Mouse (Mus musculus) MEL (cell line): ENCODE data around the gene Cldnd2. TPM values are rescaled to one million over a fixed set of nuclear protein-coding genes. Genes with fewer than 3 reads are reported as not detected.

ENCODE experiments used
- DNase-seq: peaks from one replicate; pipeline ENCODE4 v3.0.0; 2011; ENCODE audit warnings: low read depth, low spot score
- H3K27ac ChIP-seq: 2 replicates; pipeline ENCODE4 v1.5.1; 2012; ENCODE audit warnings: low read depth, mild to moderate bottlenecking, control low read depth, low read length, moderate library complexity; ENCODE audit not compliant: control insufficient read depth
- H3K27me3 ChIP-seq, 2 experiments: fragments of 150-350 bp in 1 of 2; sonication (generic) in 1 of 2; 2 replicates each; pipeline ENCODE4 v1.6.1; 2012; ENCODE audit warnings: low read length in 2 of 2, mild to moderate bottlenecking in 2 of 2, improper control_type of control experiment in 1 of 2, moderate library complexity in 1 of 2; ENCODE audit not compliant: insufficient read depth in 2 of 2, control insufficient read depth in 1 of 2
- H3K36me3 ChIP-seq, 2 experiments: 2 replicates each; pipeline ENCODE4 v1.6.1; 2012 to 2014; ENCODE audit warnings: low read length in 2 of 2, improper control_type of control experiment in 1 of 2, inconsistent platforms in 1 of 2, mild to moderate bottlenecking in 1 of 2; ENCODE audit not compliant: insufficient read depth in 2 of 2, control insufficient read depth in 1 of 2
- H3K4me1 ChIP-seq, 2 experiments: fragments of 150-350 bp in 1 of 2; sonication (generic) in 1 of 2; 2 replicates each; pipeline ENCODE4 v1.6.1; 2012; ENCODE audit warnings: low read length in 2 of 2, improper control_type of control experiment in 1 of 2, mild to moderate bottlenecking in 1 of 2; ENCODE audit not compliant: insufficient read depth in 2 of 2, control insufficient read depth in 1 of 2
- H3K4me3 ChIP-seq, 2 experiments: fragments of 150-350 bp in 1 of 2; sonication (generic) in 1 of 2; 2 replicates each; pipeline ENCODE4 v1.5.1; 2012; ENCODE audit warnings: low read depth in 2 of 2, low read length in 2 of 2, mild to moderate bottlenecking in 2 of 2, moderate library complexity in 2 of 2, control low read depth in 1 of 2, improper control_type of control experiment in 1 of 2; ENCODE audit not compliant: control insufficient read depth in 1 of 2, insufficient read depth in 1 of 2
- H3K79me2 ChIP-seq: 2 replicates; pipeline ENCODE4 v1.6.1; 2012; ENCODE audit warnings: mild to moderate bottlenecking, low read length, moderate library complexity; ENCODE audit not compliant: control insufficient read depth, poor library complexity, insufficient read depth
- H3K9ac ChIP-seq: 2 replicates; pipeline ENCODE4 v1.6.1; 2012; ENCODE audit warnings: low read depth, mild to moderate bottlenecking, control low read depth, low read length, moderate library complexity; ENCODE audit not compliant: control insufficient read depth, poor library complexity, severe bottlenecking
- H3K9me3 ChIP-seq: fragments of 150-350 bp; sonication (generic); replicated peaks from 2 replicates; pipeline ENCODE4 v1.6.1; 2012; ENCODE audit warnings: mild to moderate bottlenecking, low read length, improper control_type of control experiment, moderate library complexity; ENCODE audit not compliant: insufficient read depth
- CTCF ChIP-seq, 3 experiments: IDR thresholded peaks in 2 of 3; conservative IDR thresholded peaks in 1 of 3; 2 replicates each; pipeline ENCODE4 v1.5.1; 2011 to 2012; ENCODE audit warnings: low read length in 3 of 3, low read depth in 2 of 3, mild to moderate bottlenecking in 2 of 3, improper control_type of control experiment in 1 of 3, inconsistent platforms in 1 of 3, mixed read lengths in 1 of 3, moderate library complexity in 1 of 3; ENCODE audit not compliant: control insufficient read depth in 1 of 3, insufficient read depth in 1 of 3, poor library complexity in 1 of 3, severe bottlenecking in 1 of 3
- ELF1 ChIP-seq: IDR thresholded peaks from 2 replicates; pipeline ENCODE4 v1.6.1; 2014; ENCODE audit warnings: low read depth, mild to moderate bottlenecking, inconsistent platforms, low read length, improper control_type of control experiment, moderate library complexity
- EP300 ChIP-seq, 2 experiments: IDR thresholded peaks; 2 replicates each; pipeline ENCODE4 v1.6.1; 2011; ENCODE audit warnings: improper control_type of control experiment in 2 of 2, low read length in 2 of 2, low read depth in 1 of 2, mild to moderate bottlenecking in 1 of 2
- ETS1 ChIP-seq: IDR thresholded peaks from 2 replicates; pipeline ENCODE4 v1.6.1; 2012; ENCODE audit warnings: low read depth, mild to moderate bottlenecking, inconsistent platforms, low read length, improper control_type of control experiment, moderate library complexity
- GATA1 ChIP-seq: IDR thresholded peaks from 2 replicates; pipeline ENCODE4 v1.6.1; 2011; ENCODE audit warnings: low read depth, low read length, improper control_type of control experiment
- MAFK ChIP-seq: IDR thresholded peaks from 2 replicates; pipeline ENCODE4 v1.6.1; 2011; ENCODE audit warnings: low read depth, mild to moderate bottlenecking, low read length, improper control_type of control experiment, borderline replicate concordance
- MAZ ChIP-seq: IDR thresholded peaks from 2 replicates; pipeline ENCODE4 v1.6.1; 2012; ENCODE audit warnings: low read depth, mild to moderate bottlenecking, inconsistent platforms, low read length, improper control_type of control experiment
- MEF2A ChIP-seq: IDR thresholded peaks from 2 replicates; pipeline ENCODE4 v1.6.1; 2014; ENCODE audit warnings: low read depth, mild to moderate bottlenecking, inconsistent platforms, low read length, improper control_type of control experiment; ENCODE audit not compliant: poor library complexity, insufficient replicate concordance, severe bottlenecking; ENCODE audit errors: extremely low read depth
- MXI1 ChIP-seq: IDR thresholded peaks from 2 replicates; pipeline ENCODE4 v1.6.1; 2011; ENCODE audit warnings: mild to moderate bottlenecking, low read depth, low read length, improper control_type of control experiment
- MYC ChIP-seq: IDR thresholded peaks from 2 replicates; pipeline ENCODE4 v1.6.1; 2011; ENCODE audit warnings: low read depth, mild to moderate bottlenecking, low read length, improper control_type of control experiment, moderate library complexity
- NELFE ChIP-seq: IDR thresholded peaks from 2 replicates; pipeline ENCODE4 v1.6.1; 2011; ENCODE audit warnings: low read depth, low read length, improper control_type of control experiment
- RAD21 ChIP-seq: IDR thresholded peaks from 2 replicates; pipeline ENCODE4 v1.6.1; 2011; ENCODE audit warnings: mild to moderate bottlenecking, low read depth, low read length, improper control_type of control experiment
- RCOR1 ChIP-seq: IDR thresholded peaks from 2 replicates; pipeline ENCODE4 v1.6.1; 2012; ENCODE audit warnings: low read depth, mild to moderate bottlenecking, inconsistent platforms, low read length, improper control_type of control experiment
- SIN3A ChIP-seq: IDR thresholded peaks from 2 replicates; pipeline ENCODE4 v1.6.1; 2012; ENCODE audit warnings: low read length, improper control_type of control experiment, inconsistent platforms
- SMC3 ChIP-seq: IDR thresholded peaks from 2 replicates; pipeline ENCODE4 v1.6.1; 2011; ENCODE audit warnings: low read depth, low read length, improper control_type of control experiment
- TAL1 ChIP-seq: IDR thresholded peaks from 2 replicates; pipeline ENCODE4 v1.6.1; 2012; ENCODE audit warnings: mild to moderate bottlenecking, inconsistent platforms, low read length, moderate library complexity, mixed read lengths
- TBP ChIP-seq: IDR thresholded peaks from 2 replicates; pipeline ENCODE4 v1.8.0; 2011; ENCODE audit warnings: low read depth, low read length, improper control_type of control experiment
- UBTF ChIP-seq: IDR thresholded peaks from 2 replicates; pipeline ENCODE4 v1.6.1; 2012; ENCODE audit warnings: low read depth, mild to moderate bottlenecking, inconsistent platforms, low read length, improper control_type of control experiment, moderate library complexity, borderline replicate concordance; ENCODE audit not compliant: insufficient read depth
- USF2 ChIP-seq, 2 experiments: IDR thresholded peaks; 2 replicates each; pipeline ENCODE4 v1.6.1; 2011 to 2012; ENCODE audit warnings: improper control_type of control experiment in 2 of 2, low read length in 2 of 2, borderline replicate concordance in 1 of 2, inconsistent platforms in 1 of 2, low read depth in 1 of 2, mild to moderate bottlenecking in 1 of 2; ENCODE audit not compliant: insufficient read depth in 1 of 2
- ZC3H11A ChIP-seq: IDR thresholded peaks from 2 replicates; pipeline ENCODE4 v1.6.1; 2012; ENCODE audit warnings: low read depth, mild to moderate bottlenecking, inconsistent platforms, low read length, improper control_type of control experiment
- ZKSCAN1 ChIP-seq: IDR thresholded peaks from 2 replicates; pipeline ENCODE4 v1.6.1; 2012; ENCODE audit warnings: low read depth, mild to moderate bottlenecking, inconsistent platforms, low read length, improper control_type of control experiment, moderate library complexity
- ZMIZ1 ChIP-seq: IDR thresholded peaks from 2 replicates; pipeline ENCODE4 v1.6.1; 2012; ENCODE audit warnings: low read depth, mild to moderate bottlenecking, inconsistent platforms, low read length, improper control_type of control experiment, moderate library complexity
- polyA plus RNA-seq, 2 experiments: library from polyadenylated mRNA; stranded (reverse) in 1 of 2; unstranded in 1 of 2; fragments of >175 nt in 1 of 2; fragments of >200 nt in 1 of 2; gene quantifications; 2 replicates each; pipeline versions ENCODE4 v1.2.1 to v1.2.4; 2012; ENCODE audit warnings: low replicate concordance in 2 of 2, low read depth in 1 of 2; ENCODE audit not compliant: insufficient read length in 2 of 2, insufficient read depth in 1 of 2, missing spikeins in 1 of 2
- total RNA-seq: library from RNA; depleted of rRNA; stranded (reverse); fragments of 300-350 nt; gene quantifications from 2 replicates; pipeline ENCODE4 v1.2.3, GENCODE M21; 2012

Gene Cldnd2
- total and polyA plus RNA-seq, 3 experiments = not detected

DNA sequence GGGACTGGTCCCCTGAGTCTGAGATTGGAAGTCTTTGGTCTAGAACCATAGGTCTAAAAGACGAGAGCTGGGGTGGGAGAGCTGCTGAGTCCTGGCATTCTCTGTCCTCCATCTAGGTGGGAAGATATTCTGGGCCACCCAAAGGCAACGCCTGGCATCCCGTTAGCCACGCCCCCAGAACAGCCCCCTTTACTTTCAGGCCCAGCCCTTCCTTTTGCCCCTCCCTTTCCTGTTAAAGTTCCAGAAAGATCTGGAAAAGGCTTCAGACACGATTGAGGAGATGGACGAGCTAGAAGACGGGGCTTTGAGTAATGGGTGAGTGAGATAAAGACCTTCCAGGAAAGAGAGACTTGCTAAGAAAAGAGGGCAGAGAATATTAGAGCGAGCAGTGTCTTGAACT lies 13.2 kb upstream of the Cldnd2 start, which contains the start of gene Lim2:
TSS of gene Lim2 (plus strand) at position 265 of the 400 bp plus-strand sequence.
- H3K9me3 ChIP-seq = no peaks in the 10 kb centered on the region
- TF ChIP-seq EP300 (IDR thresholded peaks at IDR 0.05; ENCODE audit: low read depth in 1 of 2, low read length in 2 of 2) (no peak), CTCF (IDR thresholded peaks at IDR 0.05 in 2 of 3, conservative IDR thresholded peaks at IDR 0.05 in 1 of 3; ENCODE audit: control insufficient read depth in 1 of 3, insufficient read depth in 1 of 3, low read depth in 2 of 3, low read length in 3 of 3, poor library complexity in 1 of 3, severe bottlenecking in 1 of 3) (no peak), MYC (no peak), ELF1 (no peak)
- TF ChIP-seq, all 39 proteins: peak for 0
- Histone ChIP-seq H3K27me3 (no peaks in the 10 kb centered on the region), H3K27ac (no peak within 1 kb of the TSS), H3K79me2 (no peaks in the 10 kb centered on the region), H3K36me3 (no peaks in the 10 kb centered on the region), H3K4me1 (no peaks in the 10 kb centered on the region), H3K9ac (no peak within 1 kb of the TSS), H3K4me3 (no peak within 1 kb of the TSS)
- DNase-seq = no peak

DNA sequence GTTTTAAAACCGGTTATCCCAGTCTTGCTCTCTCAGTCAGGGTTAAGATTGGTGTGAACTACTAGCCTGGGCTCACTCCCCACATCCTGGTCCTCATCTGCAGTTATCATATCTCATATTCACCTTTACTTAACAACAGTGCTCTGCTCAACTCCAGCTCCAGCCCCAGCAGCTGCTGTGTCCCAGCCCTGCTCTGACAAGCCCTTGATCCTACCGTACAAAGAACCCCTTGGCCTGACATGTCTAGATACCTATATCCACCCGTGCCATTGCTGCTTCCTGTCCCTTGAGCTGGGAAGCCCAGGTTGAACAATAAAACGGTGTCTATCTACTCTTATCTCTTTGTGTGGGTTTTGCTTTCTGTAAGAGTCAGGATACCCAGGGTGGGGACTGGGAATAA lies 11.1 kb upstream of the Cldnd2 start:
- no peak overlapping the region for H3K9ac ChIP-seq
- H3K4me1 ChIP-seq = no peaks in the 10 kb centered on the region
- TF ChIP-seq ZKSCAN1 (no peak), ZC3H11A (no peak), MAZ (no peak), MYC (no peak), ZMIZ1 (no peak), TBP (no peak), SIN3A (no peak), USF2 (IDR thresholded peaks at IDR 0.05; ENCODE audit: borderline replicate concordance in 1 of 2, insufficient read depth in 1 of 2, low read depth in 1 of 2, low read length in 2 of 2) (no peak), RCOR1 (no peak), SMC3 (no peak), TAL1 (no peak)

DNA sequence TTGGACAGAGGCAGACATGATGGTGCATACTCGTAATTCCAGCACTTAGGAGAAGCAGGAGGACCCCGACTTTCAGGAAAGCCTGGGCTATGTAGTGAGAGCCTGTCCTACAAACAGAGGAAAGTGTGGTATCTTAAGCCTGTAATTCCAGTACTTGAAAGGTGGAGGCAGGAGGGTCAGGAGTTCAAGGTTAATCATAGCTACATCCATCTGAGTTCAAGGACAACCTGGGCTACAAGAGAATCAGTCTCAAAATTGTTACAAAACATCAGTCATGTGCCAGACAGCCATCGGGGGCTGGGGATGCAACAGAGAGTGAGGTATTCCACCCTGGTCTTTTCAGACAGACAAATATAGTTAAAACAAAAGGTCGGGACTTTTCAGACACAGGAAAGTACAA lies 7.7 kb upstream of the Cldnd2 start:
- no peak for DNase-seq
- Histone ChIP-seq H3K9me3 (no peaks in the 10 kb centered on the region), H3K27me3 (peaks cover 0 to 3% of the 10 kb centered on the region in 2 experiments; a peak in 2 of 4 replicates), H3K4me1 (no peaks in the 10 kb centered on the region), H3K4me3 (no peak overlapping the region), H3K79me2 (no peaks in the 10 kb centered on the region), H3K27ac (no peak overlapping the region), H3K36me3 (no peaks in the 10 kb centered on the region), H3K9ac (no peak overlapping the region)
- TF ChIP-seq MAFK = no peak
- no peak for TF ChIP-seq MEF2A
- TF ChIP-seq NELFE = no peak
- TF ChIP-seq MXI1 = no peak
- TF ChIP-seq SMC3 = no peak
- TF ChIP-seq RAD21 = no peak
- no peak for TF ChIP-seq GATA1
- TF ChIP-seq SIN3A = no peak
- TF ChIP-seq UBTF = no peak
- no peak for TF ChIP-seq ETS1
- TF ChIP-seq, all 39 proteins: peak for 0

More for the DNA sequence above, 11.1 kb upstream of the Cldnd2 start:
- no peaks in the 10 kb centered on the region for H3K36me3 ChIP-seq
- H3K9me3 ChIP-seq = no peaks in the 10 kb centered on the region
- no peak overlapping the region for H3K4me3 ChIP-seq
- H3K27me3 ChIP-seq = peaks cover 0 to 3% of the 10 kb centered on the region in 2 experiments; a peak in 2 of 4 replicates
- no peak for DNase-seq
- H3K27ac ChIP-seq = no peak overlapping the region
- H3K79me2 ChIP-seq = no peaks in the 10 kb centered on the region
